ENCODE assay signal across 25 mouse cellular contexts in the genomic region with DNA sequence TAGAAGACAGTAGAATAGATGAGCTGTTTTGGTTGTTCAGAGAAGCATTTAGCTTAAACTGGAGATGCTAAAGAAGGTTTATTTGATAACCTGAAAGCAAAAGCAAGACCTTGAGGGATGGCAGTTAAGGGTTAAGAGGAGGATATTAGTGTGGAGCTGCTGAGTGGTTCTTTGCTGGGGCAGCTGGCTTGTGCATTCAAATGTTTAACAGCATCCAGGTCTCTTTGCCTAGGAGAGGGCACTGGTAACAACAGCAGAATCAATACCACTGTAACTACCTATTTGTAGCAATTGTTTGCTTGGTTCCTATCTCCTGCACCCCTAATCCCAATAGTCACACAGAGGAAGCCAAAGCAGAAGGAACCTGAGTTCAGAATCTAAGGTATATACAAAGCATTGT. TPM values are rescaled to one million over a fixed set of nuclear protein-coding genes. Genes with fewer than 3 reads are reported as not detected.
DNase-seq lines count a peak whose midpoint lies in the region; ATAC-seq and TF ChIP-seq lines count a peak whose summit lies in the region.
"Had no signal": no experiment of that assay in that cellular context is flagged by ENCODE, and none has a peak within 500 bp of the region (broad histone marks: within the 10 kb centered on the region; RNA-seq: fewer than 3 reads in every experiment).

No protein-coding gene starts in this region.

- 0 out of 2 replicates have a peak overlapping the region, but pooled peaks have one; percentile 8 for H3K27ac ChIP-seq in heart, postnatal 0 days (ENCODE audit: low read depth)
- no peak overlapping the region for H3K27ac ChIP-seq in heart, embryonic 11.5 days (ENCODE audit: low read depth, low read length)
- no peak overlapping the region; the same call in 1 of the 2 replicates for H3K27ac ChIP-seq in liver, embryonic 16.5 days (ENCODE audit: low read length)
- H3K27ac ChIP-seq: heart, embryonic 15.5 days; hindbrain, embryonic 15.5 days; limb, embryonic 10.5 days; midbrain, embryonic 13.5 days; stomach, postnatal 0 days had no signal

- H3K27me3 ChIP-seq in heart, postnatal 0 days (ENCODE audit: control insufficient read depth, insufficient read depth, low read length) = no peaks in the 10 kb centered on the region
- no peaks in the 10 kb centered on the region for H3K27me3 ChIP-seq in heart, embryonic 11.5 days (ENCODE audit: control insufficient read depth, insufficient read depth, low read length)
- H3K27me3 ChIP-seq in liver, embryonic 16.5 days (ENCODE audit: control insufficient read depth, insufficient read depth, low read depth, low read length) = no peaks in the 10 kb centered on the region
- H3K27me3 ChIP-seq: heart, embryonic 15.5 days; hindbrain, embryonic 15.5 days; megakaryocyte, embryonic 14.5 days; midbrain, embryonic 13.5 days had no signal

- no peak for TF ChIP-seq EP300 in heart, postnatal 0 days (IDR thresholded peaks at IDR 0.05; ENCODE audit: low read depth)

- H3K9me3 ChIP-seq in heart, postnatal 0 days (replicated peaks; ENCODE audit: control insufficient read depth, low read length) = no peaks in the 10 kb centered on the region
- no peaks in the 10 kb centered on the region for H3K9me3 ChIP-seq in heart, embryonic 11.5 days (replicated peaks; ENCODE audit: control insufficient read depth, low read length)
- no peaks in the 10 kb centered on the region for H3K9me3 ChIP-seq in liver, embryonic 16.5 days (replicated peaks; ENCODE audit: control insufficient read depth, low read length)
- H3K9me3 ChIP-seq: heart, embryonic 15.5 days; hindbrain, embryonic 15.5 days; limb, embryonic 10.5 days; megakaryocyte, embryonic 14.5 days; midbrain, embryonic 13.5 days had no signal

- ATAC-seq in heart, postnatal 0 days (ENCODE audit: insufficient read depth, low read depth) = no peak
- ATAC-seq in heart, embryonic 11.5 days (replicated peaks; ENCODE audit: insufficient number of reproducible peaks, low FRiP score, low TSS enrichment) = no peak
- peak; percentile 52; the same call in 1 of the 2 replicates for ATAC-seq in liver, embryonic 16.5 days (ENCODE audit: low read depth)
- no peak for ATAC-seq in CD4-positive, CD25-positive, alpha-beta regulatory T cell, adult 4 months
- ATAC-seq: forebrain, postnatal 0 days; midbrain, embryonic 13.5 days had no signal

- H3K9ac ChIP-seq in heart, postnatal 0 days (replicated peaks; ENCODE audit: low read depth, low read length) = no peak overlapping the region
- H3K9ac ChIP-seq in heart, embryonic 11.5 days (ENCODE audit: low read depth, low read length) = no peak overlapping the region
- H3K9ac ChIP-seq in liver, embryonic 16.5 days (ENCODE audit: low read depth, low read length) = no peak overlapping the region
- H3K9ac ChIP-seq: forebrain, postnatal 0 days; heart, embryonic 15.5 days; hindbrain, embryonic 15.5 days; midbrain, embryonic 13.5 days had no signal

- TF ChIP-seq CTCF in heart, postnatal 0 days (IDR thresholded peaks at IDR 0.05; ENCODE audit: low read depth) = no peak

- no peak overlapping the region for H3K4me2 ChIP-seq in heart, postnatal 0 days (ENCODE audit: low read depth, low read length)
- H3K4me2 ChIP-seq in heart, embryonic 11.5 days = no peak overlapping the region
- no peak overlapping the region for H3K4me2 ChIP-seq in liver, embryonic 16.5 days (ENCODE audit: low read depth, low read length)
- H3K4me2 ChIP-seq: heart, embryonic 15.5 days; hindbrain, embryonic 15.5 days; midbrain, embryonic 13.5 days had no signal

- no peaks in the 10 kb centered on the region for H3K36me3 ChIP-seq in heart, postnatal 0 days (replicated peaks; ENCODE audit: control insufficient read depth, insufficient read depth, low read length)
- H3K36me3 ChIP-seq in heart, embryonic 11.5 days (ENCODE audit: control insufficient read depth, insufficient read depth, low read length) = no peaks in the 10 kb centered on the region
- no peaks in the 10 kb centered on the region for H3K36me3 ChIP-seq in liver, embryonic 16.5 days (ENCODE audit: control insufficient read depth, insufficient read depth)
- H3K36me3 ChIP-seq: heart, embryonic 15.5 days; hindbrain, embryonic 15.5 days; limb, embryonic 10.5 days; midbrain, embryonic 13.5 days had no signal

- DNase-seq in heart, postnatal 0 days (ENCODE audit: low spot score) = no peak
- DNase-seq in kidney, adult 9 months = peak; percentile 60
- DNase-seq in kidney, postnatal 14 days = peak; percentile 23
- no peak for DNase-seq in frontal cortex, postnatal 36 days (ENCODE audit: low spot score in 2 of 2)
- DNase-seq: adrenal gland, postnatal 36 days; cerebellum, adult 9-11 months; forebrain, postnatal 0 days; heart, postnatal 4 days; lung, adult 18-20 months; lung, postnatal 14 days; right cerebral cortex, postnatal 14 days; thymus, adult 2 months; thymus, postnatal 4 days had no signal

- peaks cover 19% of the 10 kb centered on the region; the same call in 1 of the 2 replicates for H3K4me1 ChIP-seq in heart, postnatal 0 days (ENCODE audit: control insufficient read depth, insufficient read depth)
- no peaks in the 10 kb centered on the region for H3K4me1 ChIP-seq in heart, embryonic 11.5 days (ENCODE audit: control insufficient read depth, insufficient read depth, low read length)
- H3K4me1 ChIP-seq in liver, embryonic 16.5 days (ENCODE audit: control insufficient read depth, low read depth, low read length) = peaks cover 7% of the 10 kb centered on the region
- H3K4me1 ChIP-seq: hindbrain, embryonic 15.5 days; limb, embryonic 10.5 days; midbrain, embryonic 13.5 days had no signal

- no peak overlapping the region for H3K4me3 ChIP-seq in heart, postnatal 0 days (ENCODE audit: low read depth, low read length)
- H3K4me3 ChIP-seq in heart, embryonic 11.5 days (ENCODE audit: low read depth, low read length) = no peak overlapping the region
- no peak overlapping the region for H3K4me3 ChIP-seq in liver, embryonic 16.5 days (ENCODE audit: low read depth, low read length)
- H3K4me3 ChIP-seq: heart, embryonic 15.5 days; hindbrain, embryonic 15.5 days; limb, embryonic 10.5 days; megakaryocyte, embryonic 14.5 days; midbrain, embryonic 13.5 days had no signal

RNA-seq across cellular contexts. Expression of a gene that starts 9.3 kb away (rescaled TPM):
- 299 and 382 TPM in 2 replicates for total RNA-seq in heart, postnatal 0 days (2014; rRNA removed; ENCODE audit: low replicate concordance)
- 840 and 915 TPM in 2 replicates for polyA plus RNA-seq in heart, postnatal 0 days (2015; fragmentation: Nextera tagmentation; extraction: Ambion mirVana)
- 212 and 216 TPM in 2 replicates for polyA plus RNA-seq in heart, embryonic 11.5 days (2014; fragmentation: Nextera tagmentation; extraction: Ambion mirVana)
- polyA plus RNA-seq in liver, embryonic 16.5 days (2015; fragmentation: Nextera tagmentation; extraction: Ambion mirVana) = 292 and 315 TPM in 2 replicates
- 10 to 100 TPM; 56.4 to 76.8 TPM for polyA plus RNA-seq in CD4-positive, CD25-positive, alpha-beta regulatory T cell, adult 4 months (2017; shearing (Covaris generic))

RNA-seq across cellular contexts. Expression of a gene that starts 9.4 kb away (rescaled TPM):
- total RNA-seq in heart, postnatal 0 days (2014; rRNA removed; ENCODE audit: low replicate concordance) = 24.1 and 36.8 TPM in 2 replicates
- polyA plus RNA-seq in heart, postnatal 0 days (2015; fragmentation: Nextera tagmentation; extraction: Ambion mirVana) = 19.2 and 21.5 TPM in 2 replicates
- polyA plus RNA-seq in heart, embryonic 11.5 days (2014; fragmentation: Nextera tagmentation; extraction: Ambion mirVana) = 18.9 and 19.6 TPM in 2 replicates
- polyA plus RNA-seq in liver, embryonic 16.5 days (2015; fragmentation: Nextera tagmentation; extraction: Ambion mirVana) = 14.9 and 17.0 TPM in 2 replicates
- polyA plus RNA-seq in CD4-positive, CD25-positive, alpha-beta regulatory T cell, adult 4 months (2017; shearing (Covaris generic)) = 1 to 10 TPM; 6.0 to 10.0 TPM

RNA-seq across cellular contexts. Expression of a gene that starts 15.3 kb away (rescaled TPM):
- total RNA-seq in heart, postnatal 0 days (2014; rRNA removed; ENCODE audit: low replicate concordance) = not detected in 2 replicates
- not detected in 2 replicates for polyA plus RNA-seq in heart, postnatal 0 days (2015; fragmentation: Nextera tagmentation; extraction: Ambion mirVana)
- not detected in 2 replicates for polyA plus RNA-seq in heart, embryonic 11.5 days (2014; fragmentation: Nextera tagmentation; extraction: Ambion mirVana)
- polyA plus RNA-seq in liver, embryonic 16.5 days (2015; fragmentation: Nextera tagmentation; extraction: Ambion mirVana) = 0.02 and 0.11 TPM in 2 replicates
- polyA plus RNA-seq in CD4-positive, CD25-positive, alpha-beta regulatory T cell, adult 4 months (2017; shearing (Covaris generic)) = under 1 TPM in 1 of 2 experiments, not detected in 1; 0.51 TPM
- total RNA-seq: forebrain, postnatal 0 days; heart, adult 8-10 months had no signal
- polyA plus RNA-seq: embryonic facial prominence, embryonic 11.5 days; heart, embryonic 15.5 days; large intestine, adult 2 months; stomach, postnatal 0 days had no signal

Comparison
In these comparisons a context has a peak if more than half of its experiments do, and no peak if none do; other contexts are left out.
1. DNase-seq: peak in kidney, adult 9 months (single experiment) and kidney, postnatal 14 days (single experiment); none in heart, postnatal 0 days (single experiment) and frontal cortex, postnatal 36 days (0 of 2).